Mouse (Mus musculus) heart, adult 18-20 months (tissue): Measurements from ENCODE around the gene Dld. TPM values are rescaled to one million over a fixed set of nuclear protein-coding genes. Genes with fewer than 3 reads are reported as not detected.
A peak's percentile ranks its signal among the peaks of the same experiment; 100 is the strongest.

Source experiments
- DNase-seq, 2 experiments: peaks; one replicate each; pipeline ENCODE4 v3.0.0; 2021 to 2022; ENCODE audit warnings: mixed read lengths in 1 of 2
- total RNA-seq, 2 experiments: library from RNA; stranded (reverse); gene quantifications; 2 replicates each; pipeline ENCODE4 v1.2.3; 2021

Dld gene
- total RNA-seq, 2 experiments from 2014 or later: 445 to 463 TPM

DNA sequence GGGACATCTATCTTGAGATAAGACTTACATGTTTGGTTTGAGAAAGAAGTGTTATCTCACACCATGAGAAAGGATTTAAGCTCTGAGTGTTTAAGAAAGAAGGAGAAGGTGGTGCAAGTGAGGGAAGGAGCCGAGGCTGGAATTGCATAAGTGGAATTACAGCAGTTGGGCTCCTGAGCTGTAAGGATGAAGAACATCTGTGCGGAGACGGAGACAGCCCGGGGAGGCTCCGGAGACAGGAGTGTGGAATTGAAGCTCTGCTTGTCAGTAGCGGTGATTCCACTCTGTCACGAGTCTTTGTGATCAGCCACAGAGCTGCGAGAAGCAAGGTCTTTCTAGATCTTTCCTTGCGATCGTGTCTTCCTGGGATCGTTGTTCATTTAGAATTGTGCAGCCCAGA lies 56.3 kb downstream of the Dld start:
- no peak for DNase-seq

DNA sequence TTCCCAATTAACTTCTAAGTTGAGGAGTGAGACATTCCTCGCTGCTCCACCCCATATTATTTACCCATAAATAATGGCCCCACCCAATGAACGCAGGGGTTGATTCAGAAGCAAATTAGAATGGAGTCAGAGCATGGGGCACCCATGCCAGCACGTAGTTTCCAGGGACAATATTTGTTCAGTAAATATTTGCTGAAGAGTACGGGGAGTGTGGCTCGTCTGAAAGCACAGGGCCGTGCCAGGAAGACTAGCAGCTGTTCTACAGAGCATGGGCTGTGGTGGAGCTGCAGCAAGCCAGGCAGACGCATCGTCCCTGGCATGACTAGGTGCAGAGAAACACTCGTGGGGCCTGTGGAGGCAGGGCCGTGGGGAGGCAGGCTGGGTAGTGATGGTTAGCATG lies 56.7 kb downstream of the Dld start:
- DNase-seq: peak in 1 of 2 experiments; percentile 45

DNA sequence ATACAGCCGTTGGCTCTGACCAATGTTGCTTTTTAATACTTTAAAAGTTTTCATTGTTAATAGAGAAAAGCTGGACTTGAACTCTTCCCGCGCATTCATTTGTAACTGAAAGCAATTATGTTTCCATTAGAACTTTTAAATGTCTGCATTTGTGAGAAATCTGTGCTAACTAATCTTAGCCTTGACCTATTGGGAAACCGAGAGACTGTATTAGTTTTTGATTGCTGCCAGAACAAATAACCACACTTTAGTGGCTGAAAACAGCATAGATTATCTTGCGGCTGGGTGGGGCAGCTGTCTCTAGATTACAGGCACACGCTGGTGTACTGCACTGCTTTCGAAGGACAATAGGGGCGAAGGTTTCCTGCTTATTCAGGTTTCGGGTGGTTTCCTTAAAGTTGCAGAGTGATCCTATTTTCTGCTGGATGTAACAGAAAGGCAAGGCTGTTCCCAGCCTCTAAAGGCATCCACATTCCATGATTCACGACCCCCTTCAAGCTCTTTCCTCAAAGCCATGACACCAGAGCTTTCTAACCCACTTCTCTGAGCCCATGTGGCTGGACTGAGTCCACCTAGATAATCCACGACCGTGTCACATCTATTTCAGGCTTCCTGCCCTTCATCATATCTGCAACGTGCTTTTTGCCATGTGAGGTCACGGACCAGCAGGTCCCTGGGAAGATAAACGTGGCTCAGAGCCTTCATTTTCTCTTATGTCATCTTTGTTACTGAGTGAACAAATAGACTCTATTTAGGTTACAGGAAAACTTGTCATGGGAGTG lies 57.7 kb downstream of the Dld start:
- DNase-seq: peak; percentile 70 to 82

DNA sequence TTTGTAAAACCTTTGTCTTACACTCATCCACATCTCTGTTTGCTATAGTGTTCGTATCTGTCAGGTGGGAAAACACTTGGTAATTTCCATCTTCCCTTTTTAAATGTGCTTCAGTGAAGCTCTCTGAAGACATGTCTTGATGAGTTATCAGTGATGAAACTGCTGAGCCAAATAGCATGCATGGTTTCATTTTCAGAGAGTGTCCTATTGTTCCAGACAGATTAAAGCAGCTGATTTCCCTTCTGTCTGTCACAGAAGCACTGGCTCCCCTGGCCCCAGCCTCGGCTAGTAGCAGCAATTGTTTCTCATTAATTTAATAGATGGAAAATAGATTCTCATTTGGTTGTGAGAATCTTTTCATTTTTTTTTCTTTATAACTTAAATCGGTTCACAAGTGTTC lies 60.3 kb downstream of the Dld start:
- DNase-seq: no peak

DNA sequence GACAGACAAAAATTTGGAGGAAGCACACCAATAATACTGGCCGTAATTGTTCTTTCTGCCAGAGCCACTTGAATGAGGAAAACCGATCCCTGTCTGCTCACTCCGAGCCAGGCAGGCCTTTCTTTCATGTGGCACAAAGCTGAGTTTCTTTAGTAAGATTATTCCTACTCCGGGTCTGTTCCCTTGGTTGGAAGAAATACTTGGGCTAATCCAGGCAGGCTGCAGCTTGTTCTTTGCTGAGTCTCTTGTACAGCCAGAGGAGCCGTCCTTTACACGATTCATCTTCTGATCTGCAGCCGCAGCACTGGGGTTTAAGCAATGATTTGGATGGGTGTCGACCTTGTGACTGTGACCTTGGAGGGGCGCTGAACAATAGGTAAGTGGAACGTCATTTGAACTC lies 62.2 kb downstream of the Dld start:
- no peak for DNase-seq

DNA sequence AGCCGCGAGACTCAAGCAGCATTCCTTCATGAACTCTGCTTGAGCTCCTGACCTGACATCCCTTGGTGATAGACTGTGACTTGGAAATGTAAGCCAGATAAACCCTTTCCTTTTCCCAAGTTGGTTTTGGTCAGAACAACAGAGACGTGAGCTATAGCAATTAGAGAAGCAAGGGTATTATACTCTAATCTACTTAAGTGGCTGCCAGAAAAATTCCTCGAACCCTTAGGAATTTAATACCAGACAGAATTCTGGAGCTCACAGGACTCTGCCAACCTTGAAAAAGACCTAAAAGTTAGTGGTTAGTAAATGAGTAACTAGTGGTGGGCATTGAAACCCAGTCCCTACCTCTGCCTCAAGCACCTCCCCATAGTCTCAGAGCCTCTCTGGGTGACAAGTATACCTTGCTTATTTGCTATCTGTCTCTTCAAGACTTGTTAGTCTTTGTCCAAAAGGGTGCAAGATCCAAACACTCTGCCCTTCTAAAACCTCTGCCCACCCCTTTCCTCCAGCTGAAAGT lies 67.6 kb downstream of the Dld start:
- no peak for DNase-seq

DNA sequence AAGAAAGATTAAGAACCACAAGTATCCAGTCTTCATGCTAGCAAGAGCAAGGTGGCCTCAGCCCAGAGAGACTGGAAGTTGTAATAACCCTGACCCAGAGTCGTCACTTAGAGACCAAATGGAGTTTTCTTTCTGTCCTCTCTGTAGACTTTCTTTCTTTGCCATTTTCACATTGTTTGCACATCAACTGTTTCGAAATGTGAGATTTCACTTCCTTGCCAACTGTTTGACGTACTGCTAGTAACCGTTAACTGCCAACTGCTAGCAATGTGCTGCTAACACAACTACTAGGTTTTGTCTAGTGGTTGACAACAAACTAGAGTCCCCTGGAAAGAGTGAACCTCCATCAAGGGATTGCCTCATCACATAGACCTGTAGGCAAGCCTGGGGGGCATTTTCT lies 68.1 kb downstream of the Dld start:
- DNase-seq: no peak

DNA sequence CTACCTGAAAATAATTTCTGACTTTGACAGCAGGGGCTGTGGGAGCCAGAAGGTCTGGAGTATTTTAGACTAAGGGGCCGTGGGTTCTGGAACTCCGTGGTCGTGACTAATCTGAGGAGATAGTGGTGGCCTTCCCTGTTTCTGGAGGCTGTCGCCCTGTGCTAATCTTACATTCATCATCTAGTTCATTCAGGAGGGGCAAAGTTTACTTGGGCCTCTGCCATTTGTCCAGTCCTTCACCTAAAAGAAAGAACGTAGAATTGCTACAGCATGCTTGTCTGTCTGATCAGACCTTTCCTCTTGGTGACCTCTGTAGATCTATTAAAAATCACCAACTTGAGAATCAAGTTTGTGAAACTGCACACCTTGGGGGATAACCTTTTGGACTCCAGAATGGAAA lies 69.0 kb downstream of the Dld start:
- no peak for DNase-seq

Other genes starting within 250 kb of the Dld start
- not detected for gene Gm6993, start 110.7 kb downstream of the Dld start, total RNA-seq
- gene Lamb1, start 86.2 kb downstream of the Dld start, total RNA-seq: 10 to 100 TPM; 49.0 to 56.0 TPM
- gene Slc26a3, start 39.4 kb upstream of the Dld start, total RNA-seq: 1 to 10 TPM in 1 of 2 experiments, under 1 TPM in 1; 0.67 to 1.5 TPM
- 10 to 100 TPM in 1 of 2 experiments, 1 to 10 TPM in 1; 9.1 to 10.1 TPM for gene Cbll1, start 148.2 kb upstream of the Dld start, total RNA-seq
- not detected for gene Slc26a4, start 208.5 kb upstream of the Dld start, total RNA-seq